Mouse (Mus musculus) limb, embryonic 13.5 days (tissue): ENCODE measurements around the gene Cdk15. TPM values are rescaled to one million over a fixed set of nuclear protein-coding genes. Genes with fewer than 3 reads are reported as not detected.

Experiments
- ATAC-seq: fragments of 200-750 bp; cut with Nextera tagmentation; 2 replicates; pipeline ENCODE4 v1.8.0; 2017; ENCODE audit warnings: low read depth, moderate number of reproducible peaks, moderate TSS enrichment; ENCODE audit not compliant: low FRiP score
- H3K27ac ChIP-seq: fragments of 300-500 bp; sonication (generic); 2 replicates; pipeline ENCODE4 v1.5.1; 2015; ENCODE audit warnings: inconsistent platforms, mild to moderate bottlenecking, moderate library complexity
- H3K27me3 ChIP-seq: fragments of 300-500 bp; sonication (generic); 2 replicates; pipeline ENCODE4 v1.6.1; 2015; ENCODE audit warnings: mild to moderate bottlenecking, inconsistent platforms
- H3K36me3 ChIP-seq: fragments of 300-500 bp; sonication (generic); 2 replicates; pipeline ENCODE4 v1.6.1; 2015; ENCODE audit warnings: inconsistent platforms, mild to moderate bottlenecking, moderate library complexity
- H3K4me1 ChIP-seq: fragments of 300-500 bp; sonication (generic); 2 replicates; pipeline ENCODE4 v1.6.1; 2015; ENCODE audit warnings: inconsistent platforms
- H3K4me2 ChIP-seq: fragments of 300-500 bp; sonication (generic); replicated peaks from 2 replicates; pipeline ENCODE4 v1.6.1; 2015; ENCODE audit warnings: inconsistent platforms, mild to moderate bottlenecking, moderate library complexity
- H3K4me3 ChIP-seq: fragments of 300-500 bp; sonication (generic); 2 replicates; pipeline ENCODE4 v1.5.1; 2015; ENCODE audit warnings: moderate library complexity, mild to moderate bottlenecking, inconsistent platforms
- H3K9ac ChIP-seq: fragments of 300-500 bp; sonication (generic); 2 replicates; pipeline ENCODE4 v1.6.1; 2015; ENCODE audit warnings: mild to moderate bottlenecking, inconsistent platforms
- H3K9me3 ChIP-seq: fragments of 300-500 bp; sonication (generic); 2 replicates; pipeline ENCODE4 v1.6.1; 2016; ENCODE audit warnings: inconsistent platforms
- WGBS: fragments of 180-500 bp; shearing (Covaris S2); methylation state at CpG from one replicate; pipeline ENCODE4 v1.1.7; 2015; 5-methylcytosine and 5-hydroxymethylcytosine counted together
- polyA plus RNA-seq: library from polyadenylated mRNA; unstranded; fragments of >200 nt; fragmentation: Nextera tagmentation; extraction: Ambion mirVana; gene quantifications from 2 replicates; pipeline ENCODE4 v1.2.1, GENCODE M21; 2015

Gene Cdk15
- polyA plus RNA-seq, 1 experiment from 2014 or later, result 0.15 TPM

- H3K27me3 ChIP-seq, result peaks cover 8% of the 10 kb centered on the region; the same call in 1 of the 2 replicates
- 10% methylated on average over 6 of the region's 6 CpGs for WGBS
- H3K9ac ChIP-seq, result no peak overlapping the region
- no peaks in the 10 kb centered on the region for H3K9me3 ChIP-seq
- ATAC-seq, result no peak
- peak overlapping the region; percentile 45 for H3K4me2 ChIP-seq
- H3K4me3 ChIP-seq, result no peak overlapping the region
- no peaks in the 10 kb centered on the region for H3K36me3 ChIP-seq
- H3K27ac ChIP-seq, result no peak overlapping the region
- peaks cover 38% of the 10 kb centered on the region for H3K4me1 ChIP-seq
Measured at GRCm38 (mm10) chr1:59316386-59317051, 59.8 kb downstream of the Cdk15 start.

- Histone ChIP-seq H3K4me1 (peaks cover 47% of the 10 kb centered on the region), H3K27ac (no peak overlapping the region), H3K9me3 (no peaks in the 10 kb centered on the region), H3K27me3 (peaks cover 8% of the 10 kb centered on the region; the same call in 1 of the 2 replicates), H3K9ac (no peak overlapping the region), H3K4me2 (no peak overlapping the region), H3K36me3 (no peaks in the 10 kb centered on the region), H3K4me3 (no peak overlapping the region)
- 83% methylated on average over 1 of the region's 1 CpGs for WGBS
- no peak for ATAC-seq
Measured at GRCm38 (mm10) chr1:59317397-59317796, 60.7 kb downstream of the Cdk15 start.

GRCm38 (mm10) chr1:59318878-59319277 is 62.2 kb downstream of the Cdk15 start:
- peaks cover 8% of the 10 kb centered on the region; the same call in 1 of the 2 replicates for H3K27me3 ChIP-seq
- no peak overlapping the region for H3K4me3 ChIP-seq
- H3K9ac ChIP-seq, result no peak overlapping the region
- H3K4me1 ChIP-seq, result peaks cover 55% of the 10 kb centered on the region
- H3K36me3 ChIP-seq, result no peaks in the 10 kb centered on the region
- H3K4me2 ChIP-seq, result no peak overlapping the region
- H3K9me3 ChIP-seq, result 0 out of 2 replicates have a peak, but pooled peaks cover 8% of the 10 kb centered on the region
- 43% methylated on average over 5 of the region's 5 CpGs for WGBS
- no peak for ATAC-seq
- no peak overlapping the region for H3K27ac ChIP-seq

GRCm38 (mm10) chr1:59321076-59321879 is 64.6 kb downstream of the Cdk15 start:
- no peaks in the 10 kb centered on the region for H3K36me3 ChIP-seq
- no peak overlapping the region for H3K9ac ChIP-seq
- H3K4me3 ChIP-seq, result no peak overlapping the region
- peaks cover 5% of the 10 kb centered on the region; the same call in 1 of the 2 replicates for H3K27me3 ChIP-seq
- H3K4me2 ChIP-seq, result no peak overlapping the region
- WGBS, result 64% methylated on average over 9 of the region's 9 CpGs
- 0 out of 2 replicates have a peak, but pooled peaks cover 8% of the 10 kb centered on the region for H3K9me3 ChIP-seq
- no peak for ATAC-seq
- peaks cover 39% of the 10 kb centered on the region for H3K4me1 ChIP-seq
- peak overlapping the region; percentile 84; the same call in 1 of the 2 replicates for H3K27ac ChIP-seq

- WGBS, result 16% methylated on average over 9 of the region's 9 CpGs
- ATAC-seq, result peak; percentile 88
- Histone ChIP-seq H3K4me2 (no peak overlapping the region), H3K9me3 (0 out of 2 replicates have a peak, but pooled peaks cover 8% of the 10 kb centered on the region), H3K4me3 (no peak overlapping the region), H3K4me1 (peaks cover 43% of the 10 kb centered on the region), H3K27ac (peak overlapping the region; percentile 84), H3K9ac (peak overlapping the region; percentile 9; the same call in 1 of the 2 replicates), H3K27me3 (peaks cover 5% of the 10 kb centered on the region; the same call in 1 of the 2 replicates), H3K36me3 (no peaks in the 10 kb centered on the region)
Measured at GRCm38 (mm10) chr1:59321880-59322836, 65.5 kb downstream of the Cdk15 start.

GRCm38 (mm10) chr1:59326854-59327395 is 70.2 kb downstream of the Cdk15 start:
- no peak for ATAC-seq
- H3K4me1 ChIP-seq, result peaks cover 43% of the 10 kb centered on the region
- 31% methylated on average over 10 of the region's 10 CpGs for WGBS

GRCm38 (mm10) chr1:59332737-59333385 is 76.2 kb downstream of the Cdk15 start:
- H3K4me3 ChIP-seq, result no peak overlapping the region
- H3K27me3 ChIP-seq, result no peaks in the 10 kb centered on the region
- no peaks in the 10 kb centered on the region for H3K36me3 ChIP-seq
- peaks cover 52% of the 10 kb centered on the region for H3K4me1 ChIP-seq
- no peaks in the 10 kb centered on the region for H3K9me3 ChIP-seq
- no peak for ATAC-seq
- 26% methylated on average over 13 of the region's 13 CpGs for WGBS
- peak overlapping the region; percentile 2; the same call in 1 of the 2 replicates for H3K9ac ChIP-seq
- H3K4me2 ChIP-seq, result peak overlapping the region; percentile 9; the same call in 1 of the 2 replicates
- peak overlapping the region; percentile 22; the same call in 1 of the 2 replicates for H3K27ac ChIP-seq

More at GRCm38 (mm10) chr1:59326854-59327395, 70.2 kb downstream of the Cdk15 start:
- no peaks in the 10 kb centered on the region for H3K27me3 ChIP-seq
- no peaks in the 10 kb centered on the region for H3K36me3 ChIP-seq
- H3K27ac ChIP-seq, result no peak overlapping the region
- H3K4me3 ChIP-seq, result no peak overlapping the region
- no peak overlapping the region for H3K4me2 ChIP-seq
- H3K9me3 ChIP-seq, result 0 out of 2 replicates have a peak, but pooled peaks cover 8% of the 10 kb centered on the region
- H3K9ac ChIP-seq, result no peak overlapping the region

GRCm38 (mm10) chr1:59333386-59333759 is 76.7 kb downstream of the Cdk15 start:
- Histone ChIP-seq H3K4me2 (peak overlapping the region; percentile 9; the same call in 1 of the 2 replicates), H3K27ac (peak overlapping the region; percentile 7; the same call in 1 of the 2 replicates)

GRCm38 (mm10) chr1:59333860-59334561 is 77.3 kb downstream of the Cdk15 start:
- Histone ChIP-seq H3K9ac (no peak overlapping the region), H3K36me3 (no peaks in the 10 kb centered on the region), H3K27ac (peak overlapping the region; percentile 67; the same call in 1 of the 2 replicates), H3K9me3 (no peaks in the 10 kb centered on the region), H3K27me3 (no peaks in the 10 kb centered on the region), H3K4me2 (peak overlapping the region; percentile 21; the same call in 1 of the 2 replicates), H3K4me1 (peaks cover 46% of the 10 kb centered on the region), H3K4me3 (no peak overlapping the region)
- 9% methylated on average over 10 of the region's 10 CpGs for WGBS
- ATAC-seq, result peak; percentile 80

More at GRCm38 (mm10) chr1:59333386-59333759, 76.7 kb downstream of the Cdk15 start:
- Histone ChIP-seq H3K9me3 (no peaks in the 10 kb centered on the region), H3K27me3 (no peaks in the 10 kb centered on the region), H3K4me1 (peaks cover 47% of the 10 kb centered on the region), H3K9ac (peak overlapping the region; percentile 48), H3K4me3 (no peak overlapping the region), H3K36me3 (no peaks in the 10 kb centered on the region)
- 34% methylated on average over 5 of the region's 5 CpGs for WGBS
- no peak for ATAC-seq

GRCm38 (mm10) chr1:59334562-59334890 is 77.8 kb downstream of the Cdk15 start:
- Histone ChIP-seq H3K4me2 (peak overlapping the region; percentile 21; the same call in 1 of the 2 replicates), H3K36me3 (no peaks in the 10 kb centered on the region), H3K27ac (peak overlapping the region; percentile 67; the same call in 1 of the 2 replicates), H3K4me3 (no peak overlapping the region), H3K9ac (no peak overlapping the region), H3K9me3 (no peaks in the 10 kb centered on the region), H3K27me3 (no peaks in the 10 kb centered on the region), H3K4me1 (peaks cover 46% of the 10 kb centered on the region)
- WGBS, result 15% methylated on average over 4 of the region's 4 CpGs
- ATAC-seq, result no peak; the same call in 1 of the 2 replicates
